15 mouse cellular contexts compared by ENCODE assay signal in genomic region chr6:112090597-112090996, GRCm38 (mm10).
"Had no signal": no experiment of that assay in that cellular context is flagged by ENCODE, and none has a peak within 500 bp of the region (broad histone marks: within the 10 kb centered on the region; RNA-seq: fewer than 3 reads in every experiment).

No protein-coding gene starts in this region.

- H3K27me3 ChIP-seq: heart, embryonic 12.5 days; hindbrain, embryonic 12.5 days; intestine, embryonic 15.5 days; kidney, embryonic 15.5 days; limb, embryonic 12.5 days had no signal

- H3K4me1 ChIP-seq: heart, embryonic 10.5 days; heart, embryonic 12.5 days; hindbrain, embryonic 10.5 days; hindbrain, embryonic 12.5 days; intestine, embryonic 15.5 days; kidney, embryonic 15.5 days; limb, embryonic 10.5 days; limb, embryonic 12.5 days had no signal

- H3K27ac ChIP-seq: gastrocnemius, adult 2 months; heart, embryonic 10.5 days; hindbrain, embryonic 10.5 days; hindbrain, embryonic 12.5 days; hindbrain, embryonic 14.5 days; intestine, embryonic 15.5 days; kidney, embryonic 15.5 days; layer of hippocampus, adult 2 months; left cerebral cortex, adult 2 months; limb, embryonic 10.5 days; limb, embryonic 12.5 days had no signal

- H3K36me3 ChIP-seq: heart, embryonic 10.5 days; heart, embryonic 12.5 days; hindbrain, embryonic 10.5 days; hindbrain, embryonic 12.5 days; intestine, embryonic 15.5 days; kidney, embryonic 15.5 days; limb, embryonic 10.5 days; limb, embryonic 12.5 days had no signal

- H3K9ac ChIP-seq: heart, embryonic 12.5 days; hindbrain, embryonic 12.5 days; hindbrain, embryonic 14.5 days; intestine, embryonic 15.5 days; kidney, embryonic 15.5 days; limb, embryonic 12.5 days had no signal

- H3K4me3 ChIP-seq: gastrocnemius, adult 2 months; heart, embryonic 10.5 days; heart, embryonic 12.5 days; hindbrain, embryonic 10.5 days; hindbrain, embryonic 12.5 days; intestine, embryonic 15.5 days; kidney, embryonic 15.5 days; layer of hippocampus, adult 2 months; left cerebral cortex, adult 2 months; limb, embryonic 10.5 days; limb, embryonic 12.5 days had no signal

- H3K9me3 ChIP-seq: heart, embryonic 10.5 days; heart, embryonic 12.5 days; hindbrain, embryonic 10.5 days; hindbrain, embryonic 12.5 days; intestine, embryonic 15.5 days; kidney, embryonic 15.5 days; limb, embryonic 10.5 days; limb, embryonic 12.5 days had no signal

- ATAC-seq: inflammation-experienced regulatory T-cells, adult 6 months; intestine, embryonic 15.5 days; intestine, postnatal 0 days had no signal

- H3K4me2 ChIP-seq: heart, embryonic 12.5 days; hindbrain, embryonic 12.5 days; hindbrain, embryonic 14.5 days; intestine, embryonic 15.5 days; kidney, embryonic 15.5 days; limb, embryonic 12.5 days had no signal

- DNase-seq: gastrocnemius, adult 2 months; gastrocnemius, postnatal 25 days had no signal
